Mouse (Mus musculus) heart, postnatal 10 days (tissue): ENCODE results near the gene Pfdn5. TPM values are rescaled to one million over a fixed set of nuclear protein-coding genes. Genes with fewer than 3 reads are reported as not detected.
A peak's percentile ranks its signal among the peaks of the same experiment; 100 is the strongest.

ENCODE experiments used
- DNase-seq, 2 experiments: peaks; one replicate each; pipeline ENCODE4 v3.0.0; 2021
- intact Hi-C: fragments of 180-260 bp; cut with DNase I; formaldehyde crosslinking; loops from one replicate; pipeline ENCODE4 v1.15.1; 2025
- total RNA-seq, 2 experiments: library from RNA; stranded (reverse); gene quantifications; 2 replicates each; pipeline ENCODE4 v1.2.3; 2021

Pfdn5 gene
- total RNA-seq, 2 experiments from 2014 or later, result 336 to 346 TPM

GRCm38 (mm10) chr15:102366733-102367344 is 40.9 kb downstream of the Pfdn5 start, which contains the start of gene Sp7:
Gene Sp7 (minus strand): TSS chr15:102367182.
- intact Hi-C loops, result no loop called here
- DNase-seq, result no peak

- intact Hi-C loops, result no loop called here
- DNase-seq, result no peak
Observed at GRCm38 (mm10) chr15:102369972-102370371, 44.1 kb downstream of the Pfdn5 start.

DNA sequence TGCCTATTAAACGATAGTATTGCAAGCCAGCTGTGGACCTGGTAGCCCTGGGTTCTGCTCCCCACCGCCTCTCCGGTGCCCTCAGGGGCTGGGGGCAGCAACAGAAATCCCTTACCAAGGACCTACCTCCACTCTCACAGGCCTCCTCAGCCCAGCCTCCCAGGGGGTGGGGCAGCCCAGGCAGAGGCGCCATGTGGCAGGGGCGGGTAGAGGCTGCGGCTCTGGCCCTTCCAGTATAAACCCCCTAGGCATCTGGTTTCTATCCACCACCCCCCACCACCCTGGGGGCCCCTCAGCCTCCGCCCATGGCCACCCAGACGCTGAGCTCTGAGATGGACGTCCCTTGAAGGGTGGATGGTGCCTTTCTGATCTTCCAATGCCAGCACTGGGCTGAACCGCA is 44.8 kb downstream of the Pfdn5 start:
- intact Hi-C loops, result no loop called here
- DNase-seq, result no peak

- DNase-seq, result peak in 1 of 2 experiments; percentile 69
- intact Hi-C loops, result loop anchor here (1.0 to 2.0 kb wide), 3 partner anchors 26 to 89 kb away; partner anchors contain the start of gene Aaas
Observed at GRCm38 (mm10) chr15:102376453-102377162, 50.7 kb downstream of the Pfdn5 start.

DNA sequence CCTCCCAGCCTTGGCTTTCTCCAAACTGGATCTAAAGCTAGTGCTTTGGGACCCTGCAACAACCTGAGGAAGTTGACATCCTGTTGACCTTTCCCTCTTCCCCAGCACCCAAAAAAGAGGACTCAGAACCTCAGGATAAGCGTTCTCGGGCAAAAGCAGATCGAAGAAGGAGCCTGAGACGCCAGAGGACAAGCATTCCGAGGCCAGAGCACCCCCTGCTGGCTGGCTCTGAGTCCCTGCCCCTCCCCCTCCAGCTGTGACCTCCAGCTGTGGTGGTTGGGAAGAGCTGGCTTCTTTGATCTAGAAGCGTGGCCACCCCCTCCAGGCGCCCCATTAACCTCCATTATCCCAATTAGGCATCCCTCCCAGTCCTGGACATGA is 51.2 kb downstream of the Pfdn5 start:
- DNase-seq, result peak; percentile 93 to 96
- intact Hi-C loops, result loop anchor here (1.0 to 2.0 kb wide), 3 partner anchors 26 to 90 kb away; partner anchors contain the start of gene Aaas

- intact Hi-C loops, result loop anchor here (1.0 to 2.0 kb wide), 3 partner anchors 27 to 91 kb away; partner anchors contain the start of gene Aaas
- DNase-seq, result peak; percentile 75 to 84
Observed at GRCm38 (mm10) chr15:102377810-102378262, 51.9 kb downstream of the Pfdn5 start.

Other genes with a start within 250 kb of the Pfdn5 start
- gene Tns2, start 225.7 kb upstream of the Pfdn5 start, total RNA-seq, result 100 to 1,000 TPM in 1 of 2 experiments, 10 to 100 TPM in 1; 95.1 to 108 TPM
- gene Spryd3, start 189.9 kb upstream of the Pfdn5 start, total RNA-seq, result 10 to 100 TPM; 19.1 to 22.2 TPM
- 10 to 100 TPM; 24.8 to 30.5 TPM for gene Igfbp6, start 181.8 kb upstream of the Pfdn5 start, total RNA-seq
- under 1 TPM in 1 of 2 experiments, not detected in 1; 0.20 TPM for gene Soat2, start 175.6 kb upstream of the Pfdn5 start, total RNA-seq
- 10 to 100 TPM; 48.2 to 48.3 TPM for gene Zfp740, start 122.9 kb upstream of the Pfdn5 start, total RNA-seq
- 10 to 100 TPM; 25.6 to 33.8 TPM for gene Csad, start 121.4 kb upstream of the Pfdn5 start, total RNA-seq
- gene Itgb7, start 94.2 kb upstream of the Pfdn5 start, total RNA-seq, result 1 to 10 TPM; 1.9 to 2.0 TPM
- 10 to 100 TPM; 23.2 to 27.2 TPM for gene Rarg, start 68.6 kb upstream of the Pfdn5 start, total RNA-seq
- gene Gm9918, start 55.6 kb upstream of the Pfdn5 start, total RNA-seq, result not detected
- gene Mfsd5, start 46.7 kb upstream of the Pfdn5 start, total RNA-seq, result 10 to 100 TPM; 20.6 to 23.8 TPM
- 10 to 100 TPM in 1 of 2 experiments, 1 to 10 TPM in 1; 7.5 to 10.7 TPM for gene Espl1, start 29.9 kb upstream of the Pfdn5 start, total RNA-seq
- gene Myg1, start 5.6 kb downstream of the Pfdn5 start, total RNA-seq, result 10 to 100 TPM; 28.3 to 31.5 TPM
- 10 to 100 TPM; 16.2 to 16.4 TPM for gene Aaas, start 24.7 kb downstream of the Pfdn5 start, total RNA-seq
- not detected for gene Sp7, start 41.1 kb downstream of the Pfdn5 start, total RNA-seq
- 10 to 100 TPM; 57.7 to 68.4 TPM for gene Sp1, start 80.0 kb downstream of the Pfdn5 start, total RNA-seq
- gene Amhr2, start 119.3 kb downstream of the Pfdn5 start, total RNA-seq, result 1 to 10 TPM in 1 of 2 experiments, under 1 TPM in 1; 0.67 to 1.4 TPM
- gene Prr13, start 132.9 kb downstream of the Pfdn5 start, total RNA-seq, result 10 to 100 TPM; 23.3 to 27.3 TPM
- gene Pcbp2, start 144.4 kb downstream of the Pfdn5 start, total RNA-seq, result 100 to 1,000 TPM; 547 to 592 TPM
- 1 to 10 TPM in 1 of 2 experiments, not detected in 1; 3.6 TPM for gene Gm10337, start 177.6 kb downstream of the Pfdn5 start, total RNA-seq
- gene Map3k12, start 190.9 kb downstream of the Pfdn5 start, total RNA-seq, result 1 to 10 TPM; 5.1 to 5.2 TPM
- gene Tarbp2, start 192.1 kb downstream of the Pfdn5 start, total RNA-seq, result 10 to 100 TPM; 45.9 to 53.1 TPM
- gene Npff, start 198.8 kb downstream of the Pfdn5 start, total RNA-seq, result 1 to 10 TPM; 1.4 to 3.8 TPM